Mouse (Mus musculus) frontal cortex, adult (tissue): ENCODE data around the gene Sec14l4.
"Not testable (repeated sequence)": the region's sequence is repeated elsewhere in the genome, so short reads cannot be mapped to it uniquely, and the experiment has no call there.

Experiments
- ATAC-seq: cut with Nextera tagmentation; 2 replicates; pipeline ENCODE4 v1.9.2; 2017; ENCODE audit warnings: mild to moderate bottlenecking, moderate library complexity, mixed read lengths; ENCODE audit not compliant: low TSS enrichment

Gene Sec14l4

GRCm38 (mm10) chr11:4031126-4031941 is at the start of gene Sec14l4:
Gene Sec14l4, plus strand, starts transcription at chr11:4031462.
- no peak for ATAC-seq

DNA sequence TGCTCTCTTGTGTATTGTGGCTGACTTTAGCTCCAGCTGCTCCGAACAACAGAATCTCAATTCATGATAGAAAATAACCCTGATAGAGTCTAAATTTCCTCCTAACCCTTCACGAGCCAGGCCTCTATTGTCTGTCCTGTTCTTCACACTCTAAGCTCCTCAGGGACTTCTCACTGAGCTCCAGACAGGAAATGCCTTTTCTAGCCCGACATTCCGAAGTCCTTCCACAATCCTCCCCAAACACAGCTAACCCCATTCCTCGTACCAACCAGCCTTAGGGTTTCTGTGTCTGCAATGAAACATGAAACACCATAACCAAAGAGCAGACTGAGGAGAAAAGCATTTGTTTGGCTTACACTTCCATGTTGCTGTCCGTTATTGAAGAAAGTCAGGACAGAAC is 49.7 kb upstream of the Sec14l4 start:
- no peak for ATAC-seq

GRCm38 (mm10) chr11:3982275-3983209 is 48.7 kb upstream of the Sec14l4 start:
- ATAC-seq, result no peak

GRCm38 (mm10) chr11:3983291-3983862 is 47.9 kb upstream of the Sec14l4 start, which contains the start of gene Gal3st1:
Gene Gal3st1, plus strand, starts transcription at chr11:3983636.
- peak; percentile 68 for ATAC-seq

- peak; percentile 48; the same call in 1 of the 2 replicates for ATAC-seq
Measured at GRCm38 (mm10) chr11:3983863-3984745, 47.2 kb upstream of the Sec14l4 start.

DNA sequence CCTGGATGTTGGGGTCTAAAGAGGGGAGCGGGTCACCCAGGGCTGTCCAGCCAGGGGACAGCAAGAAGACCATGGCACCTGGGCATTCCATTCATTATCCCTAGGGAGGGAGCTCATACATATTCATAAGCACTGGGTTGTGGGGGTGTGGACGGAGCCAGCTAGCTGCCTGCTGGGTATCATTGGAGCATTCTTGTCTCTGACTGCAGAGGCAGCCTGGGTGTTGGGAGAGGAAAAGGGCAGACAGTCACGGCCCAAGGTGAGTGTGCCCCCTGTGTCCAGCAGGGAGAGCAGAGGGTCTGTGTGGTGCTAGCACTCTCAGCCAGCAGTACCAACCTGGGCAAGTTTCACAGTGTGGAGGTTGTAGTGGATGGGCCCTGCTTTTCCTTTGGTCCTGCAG is 41.5 kb upstream of the Sec14l4 start:
- peak; percentile 77; the same call in 1 of the 2 replicates for ATAC-seq

GRCm38 (mm10) chr11:3993132-3993531 is 38.1 kb upstream of the Sec14l4 start:
- ATAC-seq, result no peak

- no peak for ATAC-seq
Measured at GRCm38 (mm10) chr11:3993914-3994313, 37.3 kb upstream of the Sec14l4 start.

GRCm38 (mm10) chr11:3995511-3995910 is 35.8 kb upstream of the Sec14l4 start:
- ATAC-seq, result no peak

GRCm38 (mm10) chr11:3996840-3997239 is 34.4 kb upstream of the Sec14l4 start:
- ATAC-seq, result no peak

GRCm38 (mm10) chr11:3997978-3998720 is 33.1 kb upstream of the Sec14l4 start:
- ATAC-seq, result no peak; the same call in 1 of the 2 replicates

GRCm38 (mm10) chr11:3999547-3999946 is 31.7 kb upstream of the Sec14l4 start:
- ATAC-seq, result no peak

DNA sequence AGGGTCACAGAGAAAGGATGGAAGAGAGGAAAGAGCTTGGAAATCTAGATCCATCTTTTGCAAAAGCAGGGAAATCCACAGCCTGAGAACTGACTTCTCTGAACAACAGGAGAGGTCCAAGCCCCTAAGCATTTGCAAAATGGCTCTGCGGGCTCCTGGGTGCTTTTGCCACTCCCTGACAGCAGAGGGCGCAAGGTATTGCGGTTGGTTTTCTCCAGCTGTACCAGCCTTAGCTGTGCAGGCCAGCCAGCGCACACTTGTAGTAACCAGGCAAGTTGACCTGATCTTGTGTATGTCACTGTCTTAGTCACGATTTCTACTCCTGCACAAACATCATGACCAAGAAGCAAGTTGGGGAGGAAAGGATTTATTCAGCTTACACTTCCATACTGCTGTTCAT is 29.7 kb upstream of the Sec14l4 start:
- peak; percentile 70 for ATAC-seq

DNA sequence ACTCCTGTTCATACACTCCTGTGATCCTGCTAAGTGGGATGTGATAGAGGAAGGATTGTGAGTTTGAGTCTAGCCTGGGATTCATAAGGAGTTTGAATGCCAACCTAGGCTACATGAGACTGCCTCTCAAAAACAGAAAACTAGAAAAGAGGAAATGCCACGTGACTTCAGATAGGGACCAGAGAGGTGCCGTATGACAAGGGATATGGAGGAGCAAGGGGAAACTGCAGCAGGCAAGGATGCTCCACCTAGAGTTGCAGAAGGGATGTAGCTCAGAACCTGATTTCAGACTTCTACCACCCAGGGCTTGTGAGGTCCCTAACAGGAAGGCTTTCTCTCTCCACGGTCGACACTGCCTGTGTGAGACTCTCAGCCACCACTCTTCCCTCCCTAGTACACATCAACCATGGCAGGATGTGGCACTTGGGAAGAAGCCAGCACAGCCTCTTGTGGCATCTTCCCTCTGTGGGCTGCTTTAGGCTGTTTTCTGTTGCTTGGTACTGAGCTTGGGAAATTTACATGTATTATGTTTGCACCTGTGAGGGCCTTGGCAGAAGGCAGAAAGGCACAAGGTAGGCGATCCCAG is 25.9 kb upstream of the Sec14l4 start:
- peak; percentile 38 for ATAC-seq

GRCm38 (mm10) chr11:4006462-4006861 is 24.8 kb upstream of the Sec14l4 start:
- ATAC-seq, result no peak

DNA sequence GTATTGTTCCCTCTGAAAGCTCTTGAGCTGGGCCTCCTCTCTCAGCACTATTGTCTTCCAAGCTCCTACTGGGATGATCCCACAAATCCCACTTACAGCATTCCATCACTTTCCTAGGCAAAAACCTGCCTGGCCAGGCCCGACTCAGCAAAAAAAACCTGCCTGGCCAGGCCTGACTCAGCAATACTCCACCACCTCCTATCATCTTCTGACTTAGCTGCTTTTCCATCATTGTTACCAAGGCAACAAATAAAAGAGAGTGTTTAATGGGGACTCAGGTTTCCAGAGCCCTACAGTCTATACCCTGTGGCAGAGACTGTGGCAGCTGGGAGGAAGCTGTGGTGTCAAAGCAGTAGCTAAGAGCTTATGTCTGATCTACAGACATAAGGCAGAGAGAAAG is 18.6 kb upstream of the Sec14l4 start:
- ATAC-seq, result no peak

GRCm38 (mm10) chr11:4015796-4016195 is 15.5 kb upstream of the Sec14l4 start:
- ATAC-seq, result not testable (repeated sequence)

DNA sequence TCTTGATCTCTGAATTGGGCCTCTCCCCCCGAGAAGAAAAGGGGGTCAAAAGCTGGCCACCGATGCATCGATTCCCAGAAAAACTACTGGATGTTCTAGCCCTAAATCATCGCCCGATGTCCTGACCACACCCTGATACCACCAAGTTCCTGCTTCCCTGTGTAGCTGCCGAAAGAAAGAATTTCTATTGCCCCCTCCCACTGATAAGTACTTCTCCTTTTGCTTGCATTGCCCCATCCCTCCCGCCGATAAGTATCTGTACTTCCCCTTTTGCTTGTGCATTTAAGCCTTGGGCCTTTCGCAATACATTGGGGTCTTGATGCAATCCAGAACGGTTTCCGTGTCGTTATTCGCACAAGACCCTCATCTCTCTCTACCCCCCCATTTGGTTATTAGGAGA is 9.2 kb upstream of the Sec14l4 start:
- ATAC-seq, result not testable (repeated sequence)

DNA sequence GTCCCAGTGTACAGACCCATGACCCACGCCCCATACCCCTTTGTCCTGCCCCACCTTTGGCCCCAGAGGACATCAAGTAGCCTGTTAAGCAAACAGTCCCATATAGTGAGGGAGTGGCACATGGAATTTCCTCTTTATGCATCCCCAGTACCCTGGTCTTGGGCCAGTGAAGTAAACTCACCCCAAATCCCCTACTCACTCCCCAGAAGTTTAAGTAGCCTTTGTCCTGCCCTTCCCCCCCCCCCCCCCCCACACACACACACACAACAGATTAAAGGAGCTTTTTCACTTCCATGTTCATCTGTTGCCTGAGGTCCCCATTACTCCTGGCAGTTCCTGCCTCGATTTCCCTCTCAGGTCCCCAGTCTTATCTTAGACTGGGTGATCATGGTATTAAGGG is 7.9 kb upstream of the Sec14l4 start:
- no peak for ATAC-seq

DNA sequence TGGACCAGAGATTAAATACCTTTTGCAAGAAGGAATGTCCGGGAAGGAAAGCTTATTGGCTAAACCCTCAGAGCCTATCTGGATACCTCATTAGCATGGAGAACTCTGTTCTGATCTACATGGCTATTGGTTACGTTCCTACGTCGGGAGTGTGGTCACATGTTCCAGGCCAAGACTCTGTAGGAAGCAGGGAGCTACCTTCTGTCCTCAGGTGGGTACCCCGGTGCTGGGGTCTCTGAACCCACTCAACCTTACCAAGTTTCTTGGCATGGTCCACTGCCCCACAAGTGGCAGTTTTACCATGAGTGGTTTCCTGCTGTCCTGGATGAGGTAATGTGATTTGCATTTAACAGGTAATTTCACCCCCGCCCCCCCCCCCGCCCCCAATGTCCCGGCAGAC is 4.2 kb upstream of the Sec14l4 start:
- no peak for ATAC-seq
